ENCODE assay signal across 7 mouse cellular contexts in the genomic region with DNA sequence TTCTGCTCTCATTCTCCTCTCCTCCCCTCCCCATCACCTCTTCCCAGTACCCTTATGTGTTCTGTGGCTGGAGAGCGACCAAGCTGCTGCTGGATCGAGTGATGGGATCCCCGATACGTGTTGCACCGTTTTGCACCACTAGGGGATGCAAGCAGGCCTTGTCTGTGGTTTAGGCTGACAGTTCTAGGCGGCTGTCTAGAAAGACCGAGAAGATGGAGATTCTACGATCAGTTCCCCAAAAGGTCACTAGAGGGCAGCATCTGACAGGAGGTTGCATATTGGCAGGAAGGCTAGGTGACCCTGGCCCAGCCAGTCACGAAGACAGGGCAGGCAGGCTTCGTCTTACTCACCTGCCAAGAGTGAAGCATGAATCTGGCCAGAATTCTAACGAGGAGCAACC. TPM values are rescaled to one million over a fixed set of nuclear protein-coding genes. Genes with fewer than 3 reads are reported as not detected.
DNase-seq lines count a peak whose midpoint lies in the region; ATAC-seq and TF ChIP-seq lines count a peak whose summit lies in the region.

No protein-coding gene starts in this region.

- H3K27me3 ChIP-seq in embryonic facial prominence, embryonic 14.5 days (replicated peaks; ENCODE audit: control insufficient read depth, insufficient read depth, low read length): no peaks in the 10 kb centered on the region
- no peaks in the 10 kb centered on the region for H3K27me3 ChIP-seq in heart, adult 2 months (ENCODE audit: control insufficient read depth, insufficient read depth, low read length)
- H3K27me3 ChIP-seq in limb, embryonic 13.5 days: no peaks in the 10 kb centered on the region
- no peaks in the 10 kb centered on the region for H3K27me3 ChIP-seq in midbrain, embryonic 16.5 days (ENCODE audit: control insufficient read depth, insufficient read depth, low read depth, low read length)

- H3K9ac ChIP-seq in embryonic facial prominence, embryonic 14.5 days (ENCODE audit: low read depth, low read length): no peak overlapping the region
- H3K9ac ChIP-seq in heart, adult 2 months (ENCODE audit: low read depth, low read length): no peak overlapping the region
- H3K9ac ChIP-seq in limb, embryonic 13.5 days: no peak overlapping the region
- peak overlapping the region; percentile 28; the same call in 1 of the 2 replicates for H3K9ac ChIP-seq in midbrain, embryonic 16.5 days (ENCODE audit: low read depth, low read length)

- DNase-seq in adrenal gland, postnatal 25 days: peak; percentile 90
- peak; percentile 94 for DNase-seq in embryonic facial prominence, embryonic 14.5 days (ENCODE audit: low spot score)
- peak; percentile 93 to 94 for DNase-seq in heart, adult 2 months
- peak; percentile 97 to 99 for DNase-seq in kidney, adult 8-10 months
- DNase-seq in spleen, postnatal 10 days (ENCODE audit: low spot score in 2 of 2): peak; percentile 98 to 99

- WGBS in embryonic facial prominence, embryonic 14.5 days: 3% methylated on average over 11 of the region's 11 CpGs
- under 1% methylated on average over 11 of the region's 11 CpGs for WGBS in heart, adult 2 months
- 4% methylated on average over 11 of the region's 11 CpGs for WGBS in limb, embryonic 13.5 days
- WGBS in midbrain, embryonic 16.5 days: 1% methylated on average over 11 of the region's 11 CpGs

- H3K9me3 ChIP-seq in embryonic facial prominence, embryonic 14.5 days (ENCODE audit: control insufficient read depth, low read length): no peaks in the 10 kb centered on the region
- H3K9me3 ChIP-seq in limb, embryonic 13.5 days: no peaks in the 10 kb centered on the region
- no peaks in the 10 kb centered on the region for H3K9me3 ChIP-seq in midbrain, embryonic 16.5 days (replicated peaks; ENCODE audit: control insufficient read depth, low read length, poor library complexity, severe bottlenecking)

- ATAC-seq in embryonic facial prominence, embryonic 14.5 days (ENCODE audit: low read depth): peak; percentile 64
- peak; percentile 63; the same call in 1 of the 2 replicates for ATAC-seq in limb, embryonic 13.5 days (ENCODE audit: low FRiP score, low read depth)
- peak; percentile 61 for ATAC-seq in midbrain, embryonic 16.5 days

- no peak overlapping the region for H3K27ac ChIP-seq in embryonic facial prominence, embryonic 14.5 days (replicated peaks; ENCODE audit: low read depth, low read length)
- peak overlapping the region; percentile 15 for H3K27ac ChIP-seq in heart, adult 2 months
- no peak overlapping the region for H3K27ac ChIP-seq in limb, embryonic 13.5 days
- no peak overlapping the region for H3K27ac ChIP-seq in midbrain, embryonic 16.5 days (ENCODE audit: low read length)

- no peaks in the 10 kb centered on the region for H3K79me2 ChIP-seq in heart, adult 2 months (replicated peaks; ENCODE audit: control insufficient read depth, insufficient read depth, low read length)

- H3K4me3 ChIP-seq in embryonic facial prominence, embryonic 14.5 days (ENCODE audit: low read depth, low read length): no peak overlapping the region
- H3K4me3 ChIP-seq in heart, adult 2 months: peak overlapping the region; percentile 16; the same call in 1 of the 2 replicates
- H3K4me3 ChIP-seq in limb, embryonic 13.5 days: no peak overlapping the region
- no peak overlapping the region; the same call in 1 of the 2 replicates for H3K4me3 ChIP-seq in midbrain, embryonic 16.5 days (ENCODE audit: low read depth, low read length)

- intact Hi-C loops in heart, adult 2 months (cut with DNase I): loop anchor here (1.0 to 2.0 kb wide), 3 partner anchors 35 to 196 kb away; partner anchors contain the start of gene H2-T23

- H3K4me1 ChIP-seq in embryonic facial prominence, embryonic 14.5 days (ENCODE audit: control insufficient read depth, insufficient read depth, low read length): peaks cover 4% of the 10 kb centered on the region; the same call in 1 of the 2 replicates
- H3K4me1 ChIP-seq in heart, adult 2 months (ENCODE audit: control insufficient read depth, insufficient read depth, low read length): peaks cover 6% of the 10 kb centered on the region
- peaks cover 18% of the 10 kb centered on the region for H3K4me1 ChIP-seq in limb, embryonic 13.5 days
- H3K4me1 ChIP-seq in midbrain, embryonic 16.5 days (ENCODE audit: control insufficient read depth, insufficient read depth, low read length): peaks cover 19% of the 10 kb centered on the region

- H3K4me2 ChIP-seq in embryonic facial prominence, embryonic 14.5 days (ENCODE audit: low read depth, low read length): no peak overlapping the region
- H3K4me2 ChIP-seq in limb, embryonic 13.5 days (replicated peaks): no peak overlapping the region
- H3K4me2 ChIP-seq in midbrain, embryonic 16.5 days (ENCODE audit: low read length): peak overlapping the region; percentile 10; the same call in 1 of the 2 replicates

- H3K36me3 ChIP-seq in embryonic facial prominence, embryonic 14.5 days (ENCODE audit: control insufficient read depth, insufficient read depth, low read length): no peaks in the 10 kb centered on the region
- no peaks in the 10 kb centered on the region for H3K36me3 ChIP-seq in heart, adult 2 months (ENCODE audit: control insufficient read depth, insufficient read depth, low read length)
- H3K36me3 ChIP-seq in limb, embryonic 13.5 days: no peaks in the 10 kb centered on the region
- H3K36me3 ChIP-seq in midbrain, embryonic 16.5 days (ENCODE audit: control insufficient read depth, insufficient read depth, low read length): no peaks in the 10 kb centered on the region

- TF ChIP-seq EP300 in heart, adult 2 months (IDR thresholded peaks at IDR 0.05; ENCODE audit: insufficient read depth, low read depth, low read length): peak; percentile 100

- no peak for TF ChIP-seq POLR2A in heart, adult 2 months (IDR thresholded peaks at IDR 0.05; ENCODE audit: insufficient read depth, low read depth, low read length)

- peak; percentile 89 for TF ChIP-seq CTCF in heart, adult 2 months (IDR thresholded peaks at IDR 0.05)

RNA-seq across cellular contexts. Expression of gene Prr3, which starts 16.9 kb away (rescaled TPM):
- total RNA-seq in adrenal gland, postnatal 25 days (2021): 26.8 and 27.8 TPM in 2 replicates
- polyA plus RNA-seq in embryonic facial prominence, embryonic 14.5 days (2014; fragmentation: Nextera tagmentation; extraction: Ambion mirVana): 31.5 and 33.7 TPM in 2 replicates
- total RNA-seq in heart, adult 2 months (2021): 1 to 10 TPM; 3.9 to 4.3 TPM
- 6.8 and 7.6 TPM in 2 replicates for polyA plus RNA-seq in heart, adult 2 months (2012; rRNA removed)
- polyA plus RNA-seq in limb, embryonic 13.5 days (2015; fragmentation: Nextera tagmentation; extraction: Ambion mirVana): 44.4 and 46.4 TPM in 2 replicates
- 102 and 107 TPM in 2 replicates for polyA plus RNA-seq in midbrain, embryonic 16.5 days (2015; fragmentation: Nextera tagmentation; extraction: Ambion mirVana)

RNA-seq across cellular contexts. Expression of gene Gnl1, which starts 17.3 kb away (rescaled TPM):
- total RNA-seq in adrenal gland, postnatal 25 days (2021): 43.9 and 52.5 TPM in 2 replicates
- 39.9 and 46.3 TPM in 2 replicates for polyA plus RNA-seq in embryonic facial prominence, embryonic 14.5 days (2014; fragmentation: Nextera tagmentation; extraction: Ambion mirVana)
- total RNA-seq in heart, adult 2 months (2021): 10 to 100 TPM; 27.4 to 35.6 TPM
- 17.0 and 18.2 TPM in 2 replicates for polyA plus RNA-seq in heart, adult 2 months (2012; rRNA removed)
- 60.8 and 65.1 TPM in 2 replicates for polyA plus RNA-seq in limb, embryonic 13.5 days (2015; fragmentation: Nextera tagmentation; extraction: Ambion mirVana)
- polyA plus RNA-seq in midbrain, embryonic 16.5 days (2015; fragmentation: Nextera tagmentation; extraction: Ambion mirVana): 63.3 and 66.8 TPM in 2 replicates

RNA-seq across cellular contexts. Expression of gene H2-T24, which starts 23.4 kb away (rescaled TPM):
- 4.6 and 6.4 TPM in 2 replicates for total RNA-seq in adrenal gland, postnatal 25 days (2021)
- 2.2 and 2.4 TPM in 2 replicates for polyA plus RNA-seq in embryonic facial prominence, embryonic 14.5 days (2014; fragmentation: Nextera tagmentation; extraction: Ambion mirVana)
- total RNA-seq in heart, adult 2 months (2021): 1 to 10 TPM; 7.5 to 9.6 TPM
- polyA plus RNA-seq in heart, adult 2 months (2012; rRNA removed): 4.3 and 9.4 TPM in 2 replicates
- polyA plus RNA-seq in limb, embryonic 13.5 days (2015; fragmentation: Nextera tagmentation; extraction: Ambion mirVana): 3.4 and 4.1 TPM in 2 replicates
- polyA plus RNA-seq in midbrain, embryonic 16.5 days (2015; fragmentation: Nextera tagmentation; extraction: Ambion mirVana): 8.0 and 8.8 TPM in 2 replicates

RNA-seq across cellular contexts. Expression of gene Abcf1, which starts 27.4 kb away (rescaled TPM):
- 99.5 and 116 TPM in 2 replicates for total RNA-seq in adrenal gland, postnatal 25 days (2021)
- polyA plus RNA-seq in embryonic facial prominence, embryonic 14.5 days (2014; fragmentation: Nextera tagmentation; extraction: Ambion mirVana): 72.1 and 76.4 TPM in 2 replicates
- 10 to 100 TPM; 63.0 to 75.2 TPM for total RNA-seq in heart, adult 2 months (2021)
- 54.5 and 59.6 TPM in 2 replicates for polyA plus RNA-seq in heart, adult 2 months (2012; rRNA removed)
- 104 and 109 TPM in 2 replicates for polyA plus RNA-seq in limb, embryonic 13.5 days (2015; fragmentation: Nextera tagmentation; extraction: Ambion mirVana)
- polyA plus RNA-seq in midbrain, embryonic 16.5 days (2015; fragmentation: Nextera tagmentation; extraction: Ambion mirVana): 90.7 and 93.8 TPM in 2 replicates

RNA-seq across cellular contexts. Expression of gene H2-T23, which starts 35.7 kb away (rescaled TPM):
- total RNA-seq in adrenal gland, postnatal 25 days (2021): 30.5 and 46.6 TPM in 2 replicates
- polyA plus RNA-seq in embryonic facial prominence, embryonic 14.5 days (2014; fragmentation: Nextera tagmentation; extraction: Ambion mirVana): 9.6 and 10.1 TPM in 2 replicates
- 10 to 100 TPM; 27.3 to 34.1 TPM for total RNA-seq in heart, adult 2 months (2021)
- 43.4 and 46.4 TPM in 2 replicates for polyA plus RNA-seq in heart, adult 2 months (2012; rRNA removed)
- polyA plus RNA-seq in limb, embryonic 13.5 days (2015; fragmentation: Nextera tagmentation; extraction: Ambion mirVana): 7.3 TPM in 2 replicates
- polyA plus RNA-seq in midbrain, embryonic 16.5 days (2015; fragmentation: Nextera tagmentation; extraction: Ambion mirVana): 4.1 and 4.8 TPM in 2 replicates
